Mouse (Mus musculus) kidney, adult 8-10 months (tissue): ENCODE data around the gene Prpmp5.
"Not testable (repeated sequence)": the region's sequence is repeated elsewhere in the genome, so short reads cannot be mapped to it uniquely, and the experiment has no call there.

ENCODE experiments used
- DNase-seq, 2 experiments: peaks; one replicate each; pipeline ENCODE4 v3.0.0; 2022

Gene Prpmp5

DNA sequence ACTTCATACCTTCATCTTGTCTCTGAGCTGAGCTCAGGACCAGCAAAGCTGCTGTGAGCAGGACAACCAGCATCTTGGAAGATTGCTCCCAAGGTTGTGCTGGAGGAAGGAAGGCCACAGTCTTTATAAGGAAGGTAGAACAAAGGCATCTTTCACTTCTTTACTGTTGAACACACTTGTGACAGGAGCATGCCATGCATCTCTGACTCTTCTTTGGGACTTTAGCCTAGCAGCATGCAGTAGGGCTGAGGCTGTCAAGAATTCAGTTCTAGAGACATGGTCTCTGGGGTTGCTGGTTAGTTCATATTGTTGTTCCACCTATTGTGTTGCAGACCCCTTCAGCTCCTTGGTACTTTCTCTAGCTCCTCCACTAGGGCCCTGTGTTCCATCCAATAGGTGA, at the start of gene Prpmp5:
Prpmp5 (minus strand) TSS at position 101 of the 400 bp plus-strand sequence.
- DNase-seq, result not testable (repeated sequence)

- not testable (repeated sequence) for DNase-seq
These were observed 49.5 kb upstream of the Prpmp5 start, which contains the start of gene Gm8882 for GRCm38 (mm10) chr6:132364034-132364433. Gm8882 (minus strand) TSS chr6:132364134.
